Mouse (Mus musculus) E14TG2a.4 (cell line): ENCODE results near the gene Tm6sf1.

Experiments
- CTCF ChIP-seq: conservative IDR thresholded peaks from 2 replicates; pipeline ENCODE4 v1.5.1; 2014; ENCODE audit warnings: low read length
- POU5F1 ChIP-seq: IDR thresholded peaks from 2 replicates; pipeline ENCODE4 v1.6.1; 2014; ENCODE audit warnings: low read length, borderline replicate concordance

DNA sequence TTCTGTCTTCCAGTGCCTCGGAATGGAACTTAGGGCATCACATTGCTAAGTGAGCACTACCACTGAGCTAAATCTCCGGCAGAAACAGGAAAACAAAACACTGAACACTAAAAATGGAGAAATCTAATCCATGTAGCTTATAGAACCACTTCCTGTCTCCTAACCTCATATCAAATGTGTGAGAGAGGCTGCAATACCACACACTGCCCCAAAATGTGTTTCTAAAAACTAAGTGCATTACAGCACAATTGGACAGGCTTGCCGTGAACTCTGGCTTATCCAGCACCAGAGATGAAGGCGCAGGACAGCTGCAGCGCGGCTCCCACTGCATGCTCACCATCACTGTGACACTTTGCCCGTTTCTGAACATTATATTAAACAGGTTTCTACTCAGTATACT, 70.2 kb downstream of the Tm6sf1 start:
- TF ChIP-seq CTCF (no peak), POU5F1 (no peak)
